Comparison of ENCODE assay signal across 22 mouse cellular contexts in genomic region chr13:16261145-16261544, GRCm38 (mm10).
"Had no signal": no experiment of that assay in that cellular context is flagged by ENCODE, and none has a peak within 500 bp of the region (broad histone marks: within the 10 kb centered on the region; RNA-seq: fewer than 3 reads in every experiment).

No protein-coding gene starts in this region.

- H3K4me2 ChIP-seq: limb, embryonic 12.5 days; limb, embryonic 15.5 days; liver, embryonic 11.5 days; liver, embryonic 15.5 days; midbrain, embryonic 12.5 days; neural tube, embryonic 13.5 days had no signal

- ATAC-seq: intestine, embryonic 16.5 days; midbrain, embryonic 16.5 days had no signal

- H3K4me3 ChIP-seq: left cerebral cortex, adult 2 months; limb, embryonic 12.5 days; limb, embryonic 15.5 days; liver, embryonic 15.5 days; midbrain, embryonic 12.5 days; myocyte; neural tube, embryonic 13.5 days had no signal

- H3K27me3 ChIP-seq: limb, embryonic 12.5 days; limb, embryonic 15.5 days; liver, embryonic 15.5 days; midbrain, embryonic 12.5 days; neural tube, embryonic 13.5 days had no signal

- H3K9me3 ChIP-seq: limb, embryonic 12.5 days; limb, embryonic 15.5 days; liver, embryonic 15.5 days; midbrain, embryonic 12.5 days; neural tube, embryonic 13.5 days had no signal

- H3K36me3 ChIP-seq: limb, embryonic 12.5 days; limb, embryonic 15.5 days; liver, embryonic 15.5 days; midbrain, embryonic 12.5 days; neural tube, embryonic 13.5 days had no signal

- DNase-seq: kidney, adult 18-20 months; kidney, adult 9 months; kidney, postnatal 14 days; kidney, postnatal 4 days; layer of hippocampus, postnatal 36 days; lung, adult 2 months; lung, postnatal 14 days; retina, postnatal 1 day; right cerebral cortex, postnatal 25 days; spleen, adult 18-20 months; thymus, adult 18-20 months; thymus, postnatal 36 days had no signal

- H3K4me1 ChIP-seq: limb, embryonic 12.5 days; limb, embryonic 15.5 days; liver, embryonic 15.5 days; midbrain, embryonic 12.5 days; neural tube, embryonic 13.5 days had no signal

- H3K27ac ChIP-seq: left cerebral cortex, adult 2 months; limb, embryonic 12.5 days; limb, embryonic 15.5 days; liver, embryonic 15.5 days; midbrain, embryonic 12.5 days; neural tube, embryonic 13.5 days had no signal

- H3K9ac ChIP-seq: limb, embryonic 12.5 days; limb, embryonic 15.5 days; liver, embryonic 15.5 days; midbrain, embryonic 12.5 days; neural tube, embryonic 13.5 days had no signal
